Mouse (Mus musculus) urinary bladder, postnatal 25 days (tissue): ENCODE measurements around the gene Syf2.

Experiments used
- DNase-seq: peaks from one replicate; pipeline ENCODE4 v3.0.0; 2022; ENCODE audit warnings: low spot score

Gene Syf2

GRCm38 (mm10) chr4:134923258-134924018, 7.3 kb upstream of the Syf2 start, which contains the start of gene Rsrp1:
TSS of gene Rsrp1 (plus strand) at chr4:134923592.
- DNase-seq = peak; percentile 92

- peak; percentile 57 for DNase-seq
These were observed 6.5 kb upstream of the Syf2 start for GRCm38 (mm10) chr4:134924019-134924741.

DNA sequence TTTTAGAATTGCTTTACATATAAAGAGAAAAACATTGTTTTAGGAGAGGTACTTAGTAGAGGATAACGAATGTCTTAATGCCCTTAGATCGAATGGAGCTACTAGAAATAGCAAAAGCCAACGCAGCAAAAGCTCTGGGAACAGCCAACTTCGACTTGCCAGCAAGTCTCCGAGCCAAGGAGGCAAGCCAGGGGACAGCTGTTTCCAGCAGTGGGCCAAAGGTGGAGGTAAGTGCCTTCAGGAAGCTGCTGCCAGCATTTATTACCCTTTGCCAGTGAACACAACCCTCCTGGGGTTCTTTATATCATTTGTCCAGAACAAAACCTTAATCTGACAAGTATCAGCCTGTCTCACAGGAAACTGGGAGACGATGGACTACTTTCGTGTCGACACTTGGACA, 5.5 kb upstream of the Syf2 start:
- DNase-seq = no peak

GRCm38 (mm10) chr4:134927815-134928463, 2.8 kb upstream of the Syf2 start:
- DNase-seq = no peak

GRCm38 (mm10) chr4:134928464-134928836, 2.2 kb upstream of the Syf2 start:
- no peak for DNase-seq

- DNase-seq = no peak
These were observed 1.2 kb upstream of the Syf2 start for GRCm38 (mm10) chr4:134929536-134929935.

DNA sequence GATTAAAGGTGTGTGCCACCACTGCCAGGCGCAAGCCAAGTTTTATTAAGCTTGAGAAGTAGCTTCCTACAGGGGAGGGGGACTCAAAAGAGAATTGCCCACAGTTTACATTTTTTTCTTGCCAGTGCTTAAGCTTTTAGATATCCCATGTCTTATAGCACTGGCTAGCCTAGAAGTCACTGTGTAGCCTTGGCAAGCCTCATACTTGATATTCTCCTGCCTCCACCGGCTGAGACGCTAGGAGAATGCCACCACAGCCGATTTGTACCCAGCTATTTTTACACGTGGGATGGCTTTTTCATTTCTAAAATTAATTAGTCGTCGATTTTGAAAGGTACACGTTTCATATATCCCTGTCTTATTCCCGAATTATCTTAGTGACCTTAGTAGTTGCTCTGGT, 508 bp upstream of the Syf2 start:
- DNase-seq = no peak

GRCm38 (mm10) chr4:134937240-134938176, 6.8 kb downstream of the Syf2 start:
- DNase-seq = no peak

- no peak for DNase-seq
These were observed 9.2 kb downstream of the Syf2 start for GRCm38 (mm10) chr4:134939900-134940299.

- DNase-seq = no peak
These were observed 13.2 kb downstream of the Syf2 start for GRCm38 (mm10) chr4:134943758-134944538.

DNA sequence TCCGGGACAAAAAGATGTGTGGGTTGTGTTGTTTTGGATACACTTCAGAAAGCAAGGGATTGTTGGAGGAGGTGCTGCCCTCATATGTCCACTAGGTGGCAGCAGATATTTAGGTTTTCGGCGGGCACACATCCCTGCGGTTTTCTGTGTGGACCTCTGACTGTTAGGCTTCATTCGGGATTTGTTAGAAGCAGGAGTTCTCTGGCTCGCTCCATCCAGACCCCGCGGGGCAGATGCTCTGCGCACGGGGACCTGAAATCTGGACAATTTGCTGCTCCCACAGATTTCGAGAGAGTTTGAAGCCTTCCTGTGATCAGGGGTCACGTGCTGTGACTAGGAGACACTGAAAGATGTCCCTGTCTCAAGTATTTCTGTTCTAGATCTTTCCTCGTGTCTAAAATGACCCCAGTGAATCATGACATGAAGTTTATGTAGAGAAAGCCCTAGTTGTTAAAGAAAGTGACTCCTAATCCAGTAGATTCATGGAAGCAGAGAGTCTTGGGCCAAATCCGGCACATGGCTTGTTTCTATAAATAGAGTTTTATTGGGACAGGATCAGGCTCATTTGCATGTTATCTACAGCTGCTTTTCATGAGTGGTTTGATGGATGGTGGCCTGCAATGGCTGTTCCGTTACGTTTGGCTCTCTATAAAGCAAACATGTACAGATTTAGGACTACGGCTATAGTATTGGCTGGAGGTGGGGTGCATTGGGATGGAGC, 15.5 kb downstream of the Syf2 start:
- peak; percentile 65 for DNase-seq

- peak; percentile 55 for DNase-seq
These were observed 19.9 kb downstream of the Syf2 start for GRCm38 (mm10) chr4:134950518-134951091.

GRCm38 (mm10) chr4:134954461-134954860, 23.8 kb downstream of the Syf2 start:
- no peak for DNase-seq

- no peak for DNase-seq
These were observed 24.5 kb downstream of the Syf2 start for GRCm38 (mm10) chr4:134955196-134955595.

DNA sequence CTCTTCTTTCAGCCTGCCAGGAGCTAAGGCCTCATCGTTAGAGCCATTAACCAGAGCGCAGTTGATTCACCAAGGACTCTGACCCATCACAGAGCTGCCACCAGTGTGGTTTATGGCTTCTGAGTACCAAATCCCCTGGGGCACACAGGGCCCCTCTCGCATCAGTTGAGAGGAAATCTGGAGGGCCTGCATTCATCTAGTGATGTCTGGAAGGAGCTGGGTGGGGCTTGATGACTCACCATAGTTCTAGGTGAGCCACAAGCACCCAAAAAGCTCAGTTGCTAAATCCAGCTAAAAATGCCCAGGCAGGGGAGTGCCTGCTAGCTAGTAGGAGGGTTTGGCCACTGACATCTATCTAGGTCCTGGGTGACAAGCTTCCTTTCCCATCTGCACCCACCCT, 25.1 kb downstream of the Syf2 start:
- DNase-seq = no peak

DNA sequence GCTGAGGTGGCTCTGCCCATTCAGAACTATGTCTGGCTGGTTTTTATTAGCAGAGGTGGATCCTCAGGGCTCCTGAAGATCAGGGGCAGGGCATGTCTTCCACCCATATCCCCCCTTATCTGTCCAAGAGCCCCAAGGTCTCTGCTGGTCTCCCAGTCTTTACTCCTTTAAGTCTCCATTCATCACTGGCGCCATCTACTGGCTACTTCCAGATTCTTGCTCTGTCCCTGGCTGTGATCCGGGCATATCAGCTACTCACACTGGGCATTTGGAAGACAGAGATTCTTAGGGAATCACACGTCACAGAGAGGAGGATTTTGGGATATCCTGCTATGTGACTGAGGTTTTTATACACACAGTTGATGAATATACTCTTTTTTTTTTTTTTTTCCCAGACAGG, 25.6 kb downstream of the Syf2 start:
- DNase-seq = peak; percentile 67

DNA sequence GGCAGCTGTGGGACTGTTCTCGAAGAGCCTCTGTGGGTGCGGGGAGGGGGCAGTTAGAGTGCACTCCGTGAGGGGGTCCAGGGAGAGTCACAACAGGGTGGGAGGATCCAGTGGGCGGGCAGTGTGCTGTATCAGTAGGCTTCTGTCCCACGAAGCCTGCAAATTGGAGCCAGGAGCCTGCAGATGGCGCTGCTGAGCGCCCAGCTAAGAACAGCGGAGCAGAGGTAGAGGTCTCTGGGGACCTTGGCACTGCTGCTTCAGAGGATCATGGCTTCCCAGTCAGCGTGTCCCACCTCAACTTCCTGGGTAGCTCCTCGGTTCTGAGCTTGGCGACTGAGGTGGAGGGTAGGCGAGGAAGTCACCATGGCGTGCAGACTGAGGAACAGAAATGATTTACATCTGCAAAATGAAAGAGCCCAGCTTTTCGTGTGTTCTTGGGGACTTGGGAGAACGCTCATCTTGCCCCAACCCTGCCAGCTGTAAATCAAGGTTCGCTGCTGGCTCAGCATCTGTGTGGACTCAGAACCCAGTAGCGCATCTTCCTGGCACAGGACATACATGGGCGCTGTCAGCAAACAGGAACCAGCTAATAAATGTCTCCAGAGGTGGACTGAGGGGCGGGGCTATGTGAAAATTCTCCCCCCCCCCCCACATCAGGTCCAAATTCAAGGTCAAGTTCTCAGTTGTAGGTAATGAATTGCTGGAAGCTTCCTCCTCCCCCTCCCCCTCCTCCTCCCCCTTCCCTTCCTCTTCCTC, 32.5 kb downstream of the Syf2 start:
- DNase-seq = no peak

GRCm38 (mm10) chr4:134967887-134968604, 37.3 kb downstream of the Syf2 start:
- no peak for DNase-seq

DNA sequence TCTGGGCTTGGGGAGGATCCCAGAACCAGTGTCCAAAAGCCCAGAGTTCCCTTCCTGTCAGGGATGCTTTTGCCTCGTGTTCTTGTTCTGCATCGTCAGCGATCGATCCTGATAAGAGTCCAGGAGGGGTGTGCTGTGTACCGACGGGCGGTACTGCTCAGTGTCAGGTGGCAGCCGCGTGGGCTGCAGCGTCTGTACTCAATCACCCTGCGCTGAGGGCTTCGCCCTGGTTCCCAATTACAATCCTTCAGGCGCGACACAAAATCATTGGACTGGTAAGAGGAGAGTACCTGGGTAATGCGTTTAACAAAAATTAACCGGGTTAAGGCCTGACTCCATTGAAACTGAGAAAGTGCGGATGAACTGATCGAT, 37.9 kb downstream of the Syf2 start:
- no peak for DNase-seq
